Mouse (Mus musculus) mature B cell (primary cell): ENCODE results near the gene Mgl2.
"Not testable (repeated sequence)": the region's sequence is repeated elsewhere in the genome, so short reads cannot be mapped to it uniquely, and the experiment has no call there.

Source experiments
- in situ Hi-C: fragments of 300-500 bp; cut with MboI; formaldehyde crosslinking; loops from 2 replicates; pipeline ENCODE4 v1.14.3; 2019

The Mgl2 gene

DNA sequence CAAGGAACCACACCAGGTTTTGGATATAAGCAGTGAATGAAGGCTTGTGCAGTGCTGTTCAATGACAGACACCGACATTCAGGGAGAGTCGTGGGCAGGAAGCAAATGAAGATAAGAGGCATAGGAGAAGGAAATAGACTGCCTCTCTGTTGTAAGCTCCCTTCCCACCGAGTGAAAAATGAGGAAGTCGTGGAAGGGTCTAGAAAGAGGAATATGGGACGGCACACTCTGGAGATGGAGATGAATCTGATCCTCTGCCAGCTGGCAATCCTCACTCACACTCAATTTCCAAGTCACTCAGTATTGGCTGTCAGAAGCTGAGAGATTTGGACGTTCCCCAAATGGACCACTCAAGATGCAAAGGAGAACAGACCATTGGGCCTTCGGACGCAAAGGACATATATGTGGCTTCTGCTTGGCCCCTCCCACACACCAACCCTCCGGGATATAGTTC lies at the start of gene Mgl2:
TSS of gene Mgl2 (plus strand) at position 404 of the 454 bp plus-strand sequence.
- in situ Hi-C loops = no loop called here

DNA sequence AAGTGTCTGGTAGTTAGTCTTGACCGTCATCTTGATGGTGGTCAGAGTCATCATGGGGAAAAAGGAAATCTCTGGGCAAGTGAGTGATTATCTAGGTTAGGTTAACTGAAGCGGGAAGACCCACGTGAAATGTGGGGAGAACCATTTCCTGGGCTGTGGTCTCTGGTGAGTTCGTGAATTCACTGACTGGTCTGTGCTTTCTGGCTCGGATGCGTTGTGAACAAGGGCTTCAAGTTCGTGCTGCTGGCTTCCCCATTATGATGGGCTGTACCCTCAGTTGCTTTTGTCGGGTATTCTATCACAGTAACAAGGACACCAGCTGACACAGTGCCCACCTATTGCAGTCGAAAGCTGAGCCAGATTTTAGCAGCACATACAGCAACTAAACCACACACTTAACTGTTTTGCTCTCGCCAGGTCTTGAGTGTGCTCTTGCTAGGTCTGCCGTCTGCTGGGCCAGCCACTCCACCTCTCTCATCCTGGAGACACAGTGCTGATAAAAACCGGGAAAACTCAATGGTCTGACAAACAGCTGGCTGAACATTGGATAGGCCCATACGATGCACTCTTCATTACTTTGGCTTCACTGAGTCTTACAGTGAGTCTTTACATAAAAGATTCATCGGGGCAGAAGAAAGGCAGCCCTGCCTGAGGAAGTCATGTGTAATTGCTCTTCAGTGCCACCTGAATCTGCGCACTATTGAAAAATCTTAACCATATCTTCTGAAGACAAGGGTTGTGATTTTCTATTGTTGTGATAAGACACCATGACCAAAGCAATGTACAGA lies 49.1 kb upstream of the Mgl2 start:
- in situ Hi-C loops = no loop called here

DNA sequence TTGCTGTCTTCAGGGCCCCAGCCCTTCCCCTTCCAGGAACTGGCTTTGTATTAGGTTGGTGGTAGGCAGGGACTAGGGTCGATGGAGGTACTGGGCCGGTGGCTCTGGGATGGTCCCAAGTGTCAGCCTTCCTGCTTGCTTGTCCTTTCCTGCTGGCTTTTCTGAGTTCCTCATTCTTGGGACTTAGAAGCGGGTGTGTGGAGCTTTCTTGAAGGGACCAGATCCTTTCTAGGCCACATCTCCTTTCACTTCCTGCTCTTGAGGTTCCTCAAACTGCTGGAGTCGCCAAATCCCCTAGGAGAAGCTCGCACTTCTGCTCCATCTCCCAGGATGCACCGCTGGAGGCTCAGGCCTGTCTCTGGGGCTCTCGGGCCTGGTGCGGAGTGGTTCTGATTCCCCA lies 45.6 kb upstream of the Mgl2 start:
- in situ Hi-C loops = no loop called here

DNA sequence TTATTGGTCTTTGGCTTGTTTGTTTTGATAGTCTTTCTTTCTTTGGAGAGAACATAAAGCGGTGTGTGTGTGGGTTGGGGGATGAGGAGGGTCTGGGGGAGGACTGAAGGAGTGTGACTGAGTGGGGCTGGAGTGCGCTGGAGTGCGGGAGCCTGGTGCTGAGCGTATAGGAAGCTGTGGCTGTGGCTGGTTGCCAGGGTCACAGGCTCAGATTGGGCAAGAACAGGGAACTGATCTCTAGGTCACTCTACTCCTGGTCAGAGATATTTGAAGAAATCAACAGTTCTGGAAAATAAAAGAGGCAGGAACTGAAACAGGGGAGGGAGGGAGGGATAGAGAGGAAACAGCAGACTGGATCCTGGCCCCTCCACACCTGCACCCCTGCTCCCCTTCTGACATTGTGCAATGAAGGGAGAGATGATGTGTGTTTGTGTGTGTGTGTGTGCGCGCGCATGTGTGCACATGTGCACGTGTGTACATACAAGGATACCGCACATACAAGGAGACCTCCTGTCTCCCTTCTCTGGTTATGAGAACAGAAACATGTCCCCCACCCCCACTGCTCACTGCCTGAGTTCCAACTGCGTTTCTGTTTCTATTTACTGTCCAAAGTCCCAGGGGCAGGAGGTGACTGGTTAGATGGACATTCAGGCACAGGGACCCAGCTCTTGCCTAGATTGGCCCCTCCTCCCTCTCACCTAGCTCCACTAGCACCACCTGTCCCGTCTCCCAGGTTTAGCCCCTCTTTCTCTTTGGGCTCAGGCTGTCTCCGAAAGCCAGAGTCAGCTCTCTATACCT lies 37.9 kb upstream of the Mgl2 start, which contains the start of gene Asgr2:
TSS of gene Asgr2 (plus strand) at position 659 of the 798 bp plus-strand sequence.
- in situ Hi-C loops = no loop called here

DNA sequence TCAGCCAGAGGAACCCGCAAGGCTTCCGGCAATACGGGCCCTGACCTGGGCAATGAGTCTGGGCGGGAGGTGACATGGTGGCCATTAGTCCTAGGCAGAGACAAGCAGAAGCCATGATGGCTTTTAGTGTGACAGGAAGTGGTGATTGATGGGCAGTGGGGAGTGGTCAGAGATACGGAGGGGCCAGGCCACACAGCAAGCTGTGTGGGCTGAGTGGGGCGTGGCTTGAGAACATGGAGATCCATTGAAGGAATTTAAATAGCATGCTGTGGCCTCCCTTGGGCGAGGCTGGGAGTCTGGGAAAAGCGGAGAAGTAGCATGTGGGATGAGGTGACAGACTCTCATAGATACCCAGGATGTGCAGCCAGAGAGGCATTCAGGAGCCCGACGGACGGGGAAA lies 32.7 kb upstream of the Mgl2 start:
- in situ Hi-C loops = no loop called here

DNA sequence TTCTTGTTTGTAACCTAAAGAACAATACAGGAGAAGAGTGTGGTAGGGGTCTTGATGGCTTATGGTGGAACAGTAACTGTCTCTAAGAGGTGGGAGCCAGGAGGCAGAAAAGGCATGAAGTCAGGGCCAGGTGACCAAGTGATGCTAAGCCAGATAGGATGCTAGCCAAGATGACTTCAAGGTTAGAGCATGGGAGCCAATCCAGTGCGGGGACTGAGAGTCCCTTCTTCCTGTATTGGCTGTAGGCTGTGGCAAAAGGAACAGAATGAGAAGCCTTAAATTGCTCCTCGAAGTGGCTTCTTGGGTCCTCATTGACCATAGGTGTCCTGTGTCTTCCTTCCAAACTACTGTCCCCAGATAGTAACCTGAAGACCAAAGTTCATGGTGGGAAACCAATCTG lies 31.0 kb upstream of the Mgl2 start:
- in situ Hi-C loops = no loop called here

DNA sequence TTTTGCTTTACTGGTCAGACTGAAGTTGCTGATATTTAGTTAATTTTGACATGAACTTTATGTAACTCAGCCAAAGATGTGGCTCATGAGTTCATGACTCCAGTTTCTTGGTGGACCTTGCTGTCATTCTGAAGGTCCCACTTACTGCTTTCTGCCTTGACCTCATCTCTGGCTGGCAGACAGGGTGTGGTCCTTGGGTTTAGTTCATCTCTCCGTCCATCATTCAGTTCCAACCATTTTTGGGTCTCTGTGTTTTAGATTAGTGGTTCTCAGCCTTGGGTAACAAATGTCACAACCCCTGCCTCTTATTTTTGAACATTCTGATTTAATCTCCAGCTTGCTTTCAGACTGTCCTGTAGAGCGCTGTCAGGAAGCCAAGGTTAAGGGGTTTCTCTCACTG lies 30.3 kb upstream of the Mgl2 start:
- in situ Hi-C loops = no loop called here

DNA sequence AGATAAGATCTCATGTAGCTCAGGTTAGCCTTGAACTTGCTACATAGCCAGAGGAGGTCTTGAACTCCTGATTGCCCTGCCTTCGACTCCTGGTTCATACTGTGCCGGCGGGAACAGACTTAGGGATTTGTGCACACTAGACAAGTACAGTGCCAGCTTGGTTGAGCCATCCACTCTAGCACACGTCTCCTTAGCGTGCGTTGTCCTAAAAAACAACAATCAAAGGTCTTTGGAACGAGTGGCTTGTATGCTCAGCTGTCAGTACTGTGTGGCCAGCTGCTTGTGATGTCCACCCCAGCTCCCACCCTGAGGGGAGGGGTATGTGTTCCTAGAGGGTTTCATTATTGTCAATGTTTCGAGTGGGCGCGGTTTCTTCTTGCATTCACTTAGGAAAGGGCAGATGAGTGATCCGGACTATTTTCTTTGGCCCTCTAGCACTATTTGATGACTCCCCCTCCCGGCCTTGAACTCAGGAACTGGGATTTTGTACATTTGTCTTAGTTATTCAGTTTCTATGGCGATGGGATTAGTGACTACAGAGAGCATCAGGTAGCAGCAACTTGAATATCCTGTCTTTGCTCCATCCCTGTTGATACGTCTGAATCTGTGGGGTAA lies 26.3 kb upstream of the Mgl2 start:
- in situ Hi-C loops = no loop called here

DNA sequence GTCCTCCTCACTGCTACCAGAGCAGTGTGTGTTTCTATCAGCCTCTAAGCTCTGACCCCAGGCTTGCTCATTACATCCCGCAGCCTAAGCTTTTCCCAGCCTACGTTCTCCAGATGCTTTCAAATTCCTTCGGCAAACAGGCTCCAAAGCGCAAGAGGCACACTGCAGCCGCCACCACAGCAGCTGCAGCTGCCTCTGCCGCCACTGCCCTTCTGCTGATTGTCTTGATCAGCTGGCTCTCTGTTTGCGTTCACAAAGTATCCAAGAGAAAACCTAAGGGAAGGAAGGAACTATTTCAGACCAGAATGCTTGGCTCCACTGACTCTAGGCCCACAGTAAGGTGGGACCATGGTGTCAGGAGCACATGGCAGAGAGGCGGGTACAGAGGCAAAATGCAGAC lies 23.0 kb upstream of the Mgl2 start:
- in situ Hi-C loops = no loop called here

DNA sequence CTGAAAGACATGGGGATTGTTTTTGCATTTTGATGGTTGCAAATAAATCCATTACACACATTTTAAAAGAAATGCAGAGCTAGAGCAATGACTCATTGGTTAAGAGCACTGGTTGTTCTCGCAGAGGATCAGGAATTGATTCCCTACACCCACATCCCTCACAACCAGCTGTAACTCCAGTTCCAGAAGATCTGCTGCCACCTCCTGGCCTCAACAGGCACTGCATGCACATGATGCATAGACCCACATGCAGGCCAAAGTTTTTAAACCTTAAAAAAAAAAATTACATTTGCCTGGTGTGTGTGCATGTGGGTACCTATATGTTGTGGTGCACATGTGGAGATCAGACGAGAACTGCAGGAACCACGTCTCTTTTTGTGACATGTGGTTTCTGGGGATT lies 20.0 kb upstream of the Mgl2 start:
- in situ Hi-C loops = no loop called here

DNA sequence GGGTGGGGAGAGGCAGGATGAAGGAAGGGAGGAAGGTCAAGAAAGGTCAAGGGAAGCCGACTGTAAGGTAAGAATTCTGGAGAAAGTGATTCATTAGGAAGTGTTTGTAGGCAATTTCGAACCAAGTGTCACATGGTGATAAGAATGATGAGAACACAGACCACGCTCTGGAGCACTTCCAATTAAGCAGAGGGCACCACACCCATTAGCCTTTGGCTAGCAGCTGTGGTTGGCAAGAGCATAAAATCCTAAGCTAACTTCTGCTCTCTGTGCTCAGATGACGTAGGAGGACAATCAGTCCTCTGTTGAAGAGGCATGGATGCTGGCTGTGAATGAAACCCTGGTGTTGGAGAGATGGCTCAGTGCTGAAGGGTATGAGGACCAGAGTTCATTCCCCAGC lies 15.6 kb upstream of the Mgl2 start:
- in situ Hi-C loops = no loop called here

DNA sequence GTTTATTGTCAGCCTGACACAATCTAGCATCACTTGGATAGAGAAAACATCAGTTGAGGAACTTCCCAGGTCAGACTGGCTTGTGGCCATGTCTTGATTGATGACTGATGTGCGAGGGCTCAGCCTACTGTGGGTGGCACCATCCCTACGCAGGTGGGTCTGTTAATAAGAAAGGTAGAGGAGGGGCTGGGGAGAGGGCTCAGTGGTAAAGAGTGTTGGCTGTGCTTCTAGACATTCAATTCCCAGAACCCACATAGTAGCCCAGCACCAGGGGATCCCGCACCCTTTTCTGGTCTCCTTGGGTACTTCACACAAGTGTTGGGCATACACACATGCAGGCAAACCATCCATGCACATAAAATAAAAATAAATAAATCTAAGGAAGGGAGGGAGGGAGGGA lies 14.2 kb upstream of the Mgl2 start:
- in situ Hi-C loops = no loop called here

DNA sequence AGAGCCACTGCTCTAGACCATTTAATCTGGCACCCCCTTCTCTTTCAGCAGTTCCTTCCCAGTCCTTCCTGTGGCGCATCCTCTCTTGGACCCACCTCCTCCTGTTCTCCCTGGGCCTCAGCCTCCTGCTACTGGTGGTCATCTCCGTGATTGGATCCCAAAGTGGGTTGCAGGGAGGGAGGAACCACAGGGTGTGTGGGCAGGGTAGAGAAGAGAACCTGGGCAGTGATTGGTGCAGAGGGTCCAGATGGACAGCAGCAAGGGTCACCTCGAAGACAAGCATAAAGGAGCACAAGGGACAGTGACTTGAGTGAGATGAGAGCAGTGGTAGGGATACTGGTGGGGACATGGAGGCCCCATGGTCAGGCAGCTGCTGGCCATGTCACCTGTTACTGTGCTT lies 4.9 kb downstream of the Mgl2 start:
- in situ Hi-C loops = not testable (repeated sequence)

DNA sequence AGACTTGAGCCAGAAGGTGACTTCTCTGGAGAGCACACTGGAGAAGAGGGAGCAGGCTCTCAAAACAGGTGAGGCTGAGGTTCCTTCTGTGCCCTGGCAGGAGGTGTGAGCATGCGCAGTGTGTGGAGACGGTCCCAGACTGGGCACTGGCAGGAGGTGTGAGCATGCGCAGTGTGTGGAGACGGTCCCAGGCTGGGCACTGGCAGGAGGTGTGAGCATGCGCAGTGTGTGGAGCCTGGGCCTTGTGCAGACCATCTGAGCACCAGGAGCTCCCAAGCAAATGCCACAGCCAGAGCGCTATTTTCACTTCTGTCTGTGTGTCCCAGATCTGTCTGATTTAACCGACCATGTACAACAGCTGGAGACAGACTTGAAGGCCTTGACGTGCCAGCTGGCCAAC lies 5.8 kb downstream of the Mgl2 start:
- in situ Hi-C loops = not testable (repeated sequence)

DNA sequence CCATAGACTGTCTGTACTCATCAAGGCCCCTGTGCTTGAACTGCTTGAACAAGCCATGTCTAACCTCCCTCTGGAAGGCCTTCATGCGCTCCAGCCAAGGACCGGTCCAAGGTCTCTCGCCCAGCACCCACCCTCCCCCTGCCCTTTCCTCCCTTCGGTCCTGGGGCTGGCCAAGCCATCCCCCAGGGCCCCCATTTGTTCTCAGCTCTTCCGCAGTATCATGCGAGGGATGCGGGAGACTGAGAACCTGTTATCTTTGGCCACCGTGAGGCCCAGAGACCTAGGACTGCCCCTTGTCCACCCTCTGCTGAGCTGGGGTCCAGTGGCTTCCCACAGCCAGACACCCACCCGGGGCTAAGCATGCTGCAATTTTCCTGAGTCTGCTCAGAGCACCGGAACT lies 9.0 kb downstream of the Mgl2 start:
- in situ Hi-C loops = no loop called here

DNA sequence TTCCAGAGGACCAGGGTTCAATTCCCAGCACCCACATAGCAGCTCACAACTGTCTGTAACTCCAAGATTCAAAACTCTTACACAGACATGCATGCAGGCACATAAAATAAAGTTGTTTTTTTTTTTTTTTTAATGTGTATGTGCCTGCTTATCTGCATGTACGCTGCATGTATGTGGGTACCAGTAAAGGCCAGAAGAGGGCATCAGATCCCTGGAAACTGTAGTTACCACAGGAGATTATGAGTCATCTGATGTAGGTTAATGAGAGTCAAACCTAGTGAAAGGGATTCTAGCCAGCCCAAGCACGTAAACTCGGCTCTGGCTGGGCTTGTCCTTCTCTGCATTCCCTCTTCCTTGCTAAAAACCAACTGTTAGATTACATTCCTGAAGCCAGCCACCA lies 20.9 kb downstream of the Mgl2 start:
- in situ Hi-C loops = no loop called here

DNA sequence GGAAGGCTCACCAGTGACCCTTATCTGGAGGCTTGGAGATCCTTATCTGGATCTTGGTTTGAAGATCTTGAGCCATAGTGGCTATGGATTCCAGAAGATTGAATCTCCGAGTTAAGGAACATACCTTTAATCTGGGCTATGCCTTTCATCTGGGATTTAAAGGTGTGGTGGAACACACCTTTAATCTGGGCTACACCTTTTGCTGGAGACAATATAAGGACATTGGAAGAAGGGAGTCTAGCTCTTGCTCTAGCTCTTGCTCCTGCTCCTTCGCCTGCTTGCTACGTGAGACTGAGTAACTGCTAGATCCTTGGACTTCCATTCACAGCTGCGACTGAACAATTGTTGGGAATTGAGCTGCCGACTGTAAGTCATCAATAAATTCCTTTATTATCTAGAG lies 25.8 kb downstream of the Mgl2 start, which contains the start of gene Clec10a:
TSS of gene Clec10a (plus strand) at position 301 of the 400 bp plus-strand sequence.
- in situ Hi-C loops = not testable (repeated sequence)

DNA sequence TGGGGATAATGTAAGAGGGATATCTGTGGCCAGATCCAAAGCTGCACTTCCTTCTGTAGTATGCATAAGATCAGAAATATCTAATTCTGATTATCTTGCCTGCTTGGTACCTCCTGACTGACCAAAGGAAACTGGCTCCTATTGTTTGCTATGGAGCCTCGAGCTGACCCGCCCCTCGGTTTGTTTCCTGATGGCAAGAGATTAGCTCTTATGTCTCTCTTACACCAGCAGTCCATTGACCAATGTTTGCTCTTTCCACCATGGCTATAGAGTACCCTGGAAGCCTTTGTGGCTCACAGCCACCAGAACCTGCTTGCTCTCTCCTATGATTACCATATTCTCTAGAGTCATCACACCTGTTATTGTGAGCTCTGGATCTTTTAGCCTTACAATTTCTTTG lies 32.2 kb downstream of the Mgl2 start:
- in situ Hi-C loops = no loop called here

DNA sequence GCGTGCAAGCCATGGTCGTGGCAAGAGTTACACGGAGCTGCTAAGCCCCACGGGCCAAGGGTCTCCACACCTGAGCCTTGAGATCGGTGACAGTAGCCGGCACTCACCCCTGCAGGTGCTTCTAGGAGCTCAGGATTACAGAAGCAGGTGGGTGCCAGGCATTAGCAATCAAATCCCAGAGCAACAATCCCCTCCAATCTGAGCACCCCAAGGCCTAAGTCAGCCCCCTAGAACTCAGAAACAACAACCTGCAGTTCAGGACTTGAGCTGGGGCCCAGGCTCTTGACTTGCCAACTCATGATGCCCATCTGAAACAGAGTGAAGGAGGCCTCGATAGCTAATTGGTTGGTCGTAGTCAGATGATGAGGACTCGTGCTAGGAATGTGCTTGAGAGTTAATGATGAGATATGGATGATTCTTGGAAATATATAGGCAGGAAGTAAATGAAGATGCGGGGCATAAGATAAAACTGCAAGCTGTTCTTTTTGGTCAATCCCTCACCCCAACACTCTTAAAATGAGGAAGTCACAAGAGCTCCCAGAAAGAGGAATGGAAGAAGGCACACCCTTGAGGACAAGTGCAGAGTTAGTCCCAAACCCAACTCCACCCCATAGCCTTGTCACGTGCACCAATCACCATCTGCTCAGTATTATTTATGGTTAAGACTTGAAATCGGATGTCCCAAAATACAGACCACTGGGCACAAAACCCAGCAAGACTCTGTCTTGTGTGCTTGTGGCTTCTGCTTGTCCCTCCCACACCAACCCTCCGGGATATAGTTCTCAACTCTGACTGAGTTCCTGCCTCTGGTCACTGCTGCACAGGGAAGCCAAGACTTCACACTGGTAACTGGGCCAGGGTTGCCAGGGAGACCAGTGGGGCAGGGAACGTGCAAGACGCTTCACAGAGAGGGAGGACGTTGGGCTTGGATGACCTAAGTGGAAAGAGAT lies 36.1 kb downstream of the Mgl2 start:
- in situ Hi-C loops = no loop called here

DNA sequence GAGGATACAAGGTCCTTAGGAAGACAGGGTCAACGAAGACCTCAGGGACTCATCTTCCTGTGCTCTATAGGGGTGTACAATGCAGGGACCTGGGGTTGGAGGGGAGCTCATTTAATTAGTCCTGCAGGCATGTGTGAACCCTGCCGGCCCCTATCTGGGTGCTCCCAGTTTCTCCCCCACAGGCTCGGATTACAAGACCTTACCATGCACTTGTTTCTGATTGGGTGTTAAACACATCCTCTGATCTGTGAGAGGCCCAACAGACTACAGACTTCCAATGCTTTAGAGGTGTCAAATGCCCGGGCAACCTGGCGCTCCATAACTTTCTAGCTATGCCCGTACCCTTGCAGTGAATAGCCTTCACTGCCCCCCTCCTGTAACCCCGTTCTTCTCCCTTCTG lies 38.0 kb downstream of the Mgl2 start:
- in situ Hi-C loops = no loop called here

DNA sequence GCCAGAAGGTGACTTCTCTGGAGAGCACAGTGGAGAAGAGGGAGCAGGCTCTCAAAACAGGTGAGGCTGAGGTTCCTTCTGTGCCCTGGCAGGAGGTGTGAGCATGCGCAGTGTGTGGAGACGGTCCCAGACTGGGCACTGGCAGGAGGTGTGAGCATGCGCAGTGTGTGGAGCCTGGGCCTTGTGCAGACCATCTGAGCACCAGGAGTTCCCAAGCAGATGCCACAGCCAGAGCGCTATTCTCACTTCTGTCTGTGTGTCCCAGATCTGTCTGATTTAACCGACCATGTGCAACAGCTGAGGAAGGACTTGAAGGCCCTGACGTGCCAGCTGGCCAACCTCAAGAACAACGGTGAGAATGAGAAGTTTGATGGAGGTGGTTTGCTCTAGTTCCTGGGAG lies 39.3 kb downstream of the Mgl2 start:
- in situ Hi-C loops = not testable (repeated sequence)

DNA sequence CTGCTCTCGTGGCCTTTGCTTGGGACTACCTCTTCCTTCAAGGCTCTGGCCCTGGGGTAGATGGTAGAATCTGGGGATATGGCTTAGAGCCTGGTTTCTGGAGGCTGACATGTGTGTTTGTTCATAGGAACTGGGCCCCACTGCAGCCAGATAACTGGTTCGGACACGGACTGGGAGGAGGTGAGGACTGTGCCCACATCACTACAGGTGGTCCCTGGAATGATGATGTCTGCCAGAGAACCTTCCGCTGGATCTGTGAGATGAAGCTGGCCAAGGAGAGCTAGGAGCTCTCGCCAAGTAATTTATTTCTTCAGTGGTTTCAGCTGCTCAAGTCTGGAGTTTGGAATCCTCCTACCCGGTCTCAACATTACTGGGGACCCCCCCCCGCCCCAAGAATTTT lies 40.2 kb downstream of the Mgl2 start:
- in situ Hi-C loops = no loop called here
